Mouse (Mus musculus) T-helper 2 cell (primary cell): ENCODE results near the gene Plk5.

ENCODE experiments used
- in situ Hi-C: fragments of 300-600 bp; cut with MboI, MseI; formaldehyde crosslinking; loops from one replicate; pipeline ENCODE4 v1.15.1; 2025; ENCODE audit warnings: high pct_unique_total_duplicates

Gene Plk5

GRCm38 (mm10) chr10:80356001-80356682 is at the start of gene Plk5:
Gene Plk5 (plus strand): TSS chr10:80356459.
- in situ Hi-C loops, result no loop called here

GRCm38 (mm10) chr10:80311560-80311959 is 44.7 kb upstream of the Plk5 start:
- in situ Hi-C loops, result no loop called here

- in situ Hi-C loops, result no loop called here
These were observed 43.4 kb upstream of the Plk5 start for GRCm38 (mm10) chr10:80312586-80313504.

- in situ Hi-C loops, result no loop called here
These were observed 42.5 kb upstream of the Plk5 start for GRCm38 (mm10) chr10:80313627-80314201.

- in situ Hi-C loops, result no loop called here
These were observed 41.7 kb upstream of the Plk5 start for GRCm38 (mm10) chr10:80314494-80315001.

GRCm38 (mm10) chr10:80315315-80315714 is 40.9 kb upstream of the Plk5 start:
- in situ Hi-C loops, result no loop called here

- in situ Hi-C loops, result no loop called here
These were observed 39.9 kb upstream of the Plk5 start for GRCm38 (mm10) chr10:80316359-80316781.

GRCm38 (mm10) chr10:80317011-80317410 is 39.2 kb upstream of the Plk5 start:
- in situ Hi-C loops, result no loop called here

GRCm38 (mm10) chr10:80320340-80320760 is 35.9 kb upstream of the Plk5 start, which contains the start of gene 2310011J03Rik:
Gene 2310011J03Rik (minus strand): TSS chr10:80320537.
- in situ Hi-C loops, result no loop called here

- in situ Hi-C loops, result no loop called here
These were observed 35.1 kb upstream of the Plk5 start for GRCm38 (mm10) chr10:80321014-80321669.

GRCm38 (mm10) chr10:80321670-80322581 is 34.3 kb upstream of the Plk5 start:
- in situ Hi-C loops, result no loop called here

GRCm38 (mm10) chr10:80322811-80323211 is 33.4 kb upstream of the Plk5 start:
- in situ Hi-C loops, result no loop called here

- in situ Hi-C loops, result no loop called here
These were observed 32.8 kb upstream of the Plk5 start for GRCm38 (mm10) chr10:80323261-80324119.

- in situ Hi-C loops, result no loop called here
These were observed 31.9 kb upstream of the Plk5 start for GRCm38 (mm10) chr10:80324120-80325037.

GRCm38 (mm10) chr10:80325045-80325444 is 31.2 kb upstream of the Plk5 start:
- in situ Hi-C loops, result no loop called here

- in situ Hi-C loops, result no loop called here
These were observed 26.8 kb upstream of the Plk5 start, which contains the start of the genes Pcsk4 and Reep6 for GRCm38 (mm10) chr10:80329273-80330081. Gene Pcsk4 (minus strand): TSS chr10:80329498. Gene Reep6 (plus strand): TSS chr10:80329953.

GRCm38 (mm10) chr10:80330084-80330483 is 26.2 kb upstream of the Plk5 start:
- in situ Hi-C loops, result no loop called here
